16 mouse cellular contexts compared by ENCODE assay signal in the genomic region with DNA sequence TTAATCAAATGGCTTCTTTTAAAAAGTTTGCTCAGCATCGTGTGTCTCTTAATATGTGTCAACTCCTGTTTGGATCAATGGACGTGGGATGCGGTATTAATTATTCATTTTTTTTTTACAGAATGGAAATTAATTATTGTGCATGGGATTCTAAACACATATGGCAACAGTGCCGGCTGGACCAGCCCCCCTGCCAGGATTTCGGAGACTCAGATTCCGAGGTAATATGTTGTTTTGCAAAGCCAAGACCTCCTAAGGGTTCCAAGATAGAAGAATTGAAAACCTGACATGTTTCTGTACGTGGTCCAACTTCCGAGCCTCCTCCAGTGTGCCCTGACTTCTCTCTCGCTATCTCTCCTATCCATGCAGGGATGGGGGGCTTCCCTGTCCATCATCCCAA.
"Had no signal": no experiment of that assay in that cellular context is flagged by ENCODE, and none has a peak within 500 bp of the region (broad histone marks: within the 10 kb centered on the region; RNA-seq: fewer than 3 reads in every experiment).

No protein-coding gene starts in this region.

- H3K36me3 ChIP-seq: limb, embryonic 12.5 days; liver, embryonic 13.5 days; lung, embryonic 15.5 days; stomach, embryonic 15.5 days had no signal

- H3K9me3 ChIP-seq: limb, embryonic 12.5 days; liver, embryonic 13.5 days; lung, embryonic 15.5 days; stomach, embryonic 15.5 days had no signal

- H3K27ac ChIP-seq: left cerebral cortex, adult 2 months; limb, embryonic 12.5 days; liver, embryonic 13.5 days; lung, embryonic 15.5 days; macrophage; stomach, embryonic 15.5 days had no signal

- H3K4me3 ChIP-seq: left cerebral cortex, adult 2 months; limb, embryonic 12.5 days; liver, embryonic 13.5 days; lung, embryonic 15.5 days; megakaryocyte, embryonic 14.5 days; myocyte; stomach, embryonic 15.5 days had no signal

- ATAC-seq: liver, postnatal 0 days had no signal

- H3K4me2 ChIP-seq: limb, embryonic 12.5 days; liver, embryonic 13.5 days; lung, embryonic 15.5 days; stomach, embryonic 15.5 days had no signal

- H3K27me3 ChIP-seq: liver, embryonic 13.5 days; lung, embryonic 15.5 days; megakaryocyte, embryonic 14.5 days; stomach, embryonic 15.5 days had no signal

- H3K9ac ChIP-seq: limb, embryonic 12.5 days; liver, embryonic 13.5 days; liver, postnatal 0 days; lung, embryonic 15.5 days; stomach, embryonic 15.5 days had no signal

- DNase-seq: kidney, adult 8-10 months; kidney, postnatal 25 days; liver; liver, embryonic 13.5 days; liver, postnatal 0 days; lung, postnatal 14 days; right cerebral cortex, postnatal 14 days; thymus, adult 2 months; thymus, postnatal 25 days had no signal

- H3K4me1 ChIP-seq: liver, embryonic 13.5 days; lung, embryonic 15.5 days; megakaryocyte, embryonic 14.5 days; stomach, embryonic 15.5 days had no signal
